Mouse (Mus musculus) embryonic fibroblast, embryonic 13.5 days (primary cell): ENCODE measurements around the gene Zfp385c. TPM values are rescaled to one million over a fixed set of nuclear protein-coding genes. Genes with fewer than 3 reads are reported as not detected.
"Not testable (repeated sequence)": the region's sequence is repeated elsewhere in the genome, so short reads cannot be mapped to it uniquely, and the experiment has no call there.

Experiments used
- H3K27ac ChIP-seq: 2 replicates; pipeline ENCODE4 v1.5.1; 2012; ENCODE audit warnings: low read length, control low read depth, inconsistent platforms; ENCODE audit not compliant: insufficient read depth
- H3K4me1 ChIP-seq: 2 replicates; pipeline ENCODE4 v1.6.1; 2011; ENCODE audit warnings: low read length; ENCODE audit not compliant: control insufficient read depth, insufficient read depth
- H3K4me3 ChIP-seq: 2 replicates; pipeline ENCODE4 v1.5.1; 2011; ENCODE audit warnings: mild to moderate bottlenecking, control low read depth, low read length; ENCODE audit not compliant: insufficient read depth
- CTCF ChIP-seq: IDR thresholded peaks from 2 replicates; pipeline ENCODE4 v1.5.1; 2011; ENCODE audit warnings: mild to moderate bottlenecking, control low read depth, low read length, moderate library complexity, borderline replicate concordance; ENCODE audit not compliant: insufficient read depth
- POLR2A ChIP-seq: IDR thresholded peaks from 2 replicates; pipeline ENCODE4 v1.6.1; 2011; ENCODE audit warnings: low read depth, mild to moderate bottlenecking, control low read depth, low read length, moderate library complexity
- polyA plus RNA-seq: library from polyadenylated mRNA; stranded (reverse); fragments of >200 nt; gene quantifications from 2 replicates; pipeline ENCODE4 v1.2.4, GENCODE M21; 2011; ENCODE audit warnings: low read depth; ENCODE audit not compliant: missing spikeins, insufficient read length

The Zfp385c gene
- polyA plus RNA-seq, 1 experiment, result 1.1 TPM

DNA sequence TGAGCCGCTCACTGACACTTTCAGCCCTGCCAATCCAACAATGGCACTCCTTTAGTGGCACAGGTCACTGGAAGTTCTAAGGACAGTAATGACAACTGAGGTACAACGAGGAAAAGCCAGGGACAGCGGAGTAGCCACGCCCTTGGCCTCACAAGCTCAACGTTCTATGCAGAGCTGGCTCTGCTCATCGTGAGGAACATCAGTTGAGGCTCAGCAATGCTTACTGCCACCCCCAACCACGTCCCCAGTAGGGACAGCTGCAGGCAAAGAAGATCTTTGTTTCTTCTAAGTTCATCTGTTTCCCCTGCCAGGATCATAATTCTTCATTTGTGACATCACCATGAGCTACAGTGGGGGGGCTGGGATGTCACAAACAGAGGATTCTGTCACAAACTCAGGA lies 97.6 kb downstream of the Zfp385c start:
- Histone ChIP-seq H3K27ac (no peak overlapping the region), H3K4me3 (no peak overlapping the region), H3K4me1 (no peaks in the 10 kb centered on the region)
- TF ChIP-seq CTCF, result no peak
- no peak for TF ChIP-seq POLR2A

- TF ChIP-seq POLR2A (no peak), CTCF (no peak)
- no peak overlapping the region for H3K27ac ChIP-seq
- no peak overlapping the region for H3K4me3 ChIP-seq
- H3K4me1 ChIP-seq, result no peaks in the 10 kb centered on the region
These were observed 99.8 kb downstream of the Zfp385c start for GRCm38 (mm10) chr11:100592346-100593046.

GRCm38 (mm10) chr11:100588462-100588861 lies 103.8 kb downstream of the Zfp385c start:
- Histone ChIP-seq H3K4me1 (no peaks in the 10 kb centered on the region), H3K27ac (no peak overlapping the region), H3K4me3 (no peak overlapping the region)
- no peak for TF ChIP-seq POLR2A

DNA sequence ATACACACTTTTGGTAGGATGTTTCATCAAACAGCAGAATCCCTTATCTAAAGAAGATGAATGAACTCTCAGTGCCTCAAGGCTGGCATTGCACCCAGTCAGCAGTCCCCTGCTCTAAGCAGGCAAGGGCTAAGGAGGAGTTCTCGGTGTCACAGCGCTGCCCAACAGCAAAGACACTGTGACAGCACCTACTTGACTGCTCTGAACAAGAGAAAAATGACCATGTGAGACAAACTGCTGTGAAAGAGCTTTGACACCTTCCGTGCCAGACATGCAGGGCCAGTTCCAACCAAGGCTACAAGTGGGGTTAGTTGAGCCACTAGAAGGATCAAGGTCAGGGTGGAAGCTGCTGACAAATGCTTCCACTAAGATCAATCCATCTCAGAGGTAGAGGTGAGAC lies 107.1 kb downstream of the Zfp385c start:
- Histone ChIP-seq H3K4me1 (no peaks in the 10 kb centered on the region), H3K27ac (no peak overlapping the region), H3K4me3 (no peak overlapping the region)
- TF ChIP-seq POLR2A (no peak), CTCF (no peak)

DNA sequence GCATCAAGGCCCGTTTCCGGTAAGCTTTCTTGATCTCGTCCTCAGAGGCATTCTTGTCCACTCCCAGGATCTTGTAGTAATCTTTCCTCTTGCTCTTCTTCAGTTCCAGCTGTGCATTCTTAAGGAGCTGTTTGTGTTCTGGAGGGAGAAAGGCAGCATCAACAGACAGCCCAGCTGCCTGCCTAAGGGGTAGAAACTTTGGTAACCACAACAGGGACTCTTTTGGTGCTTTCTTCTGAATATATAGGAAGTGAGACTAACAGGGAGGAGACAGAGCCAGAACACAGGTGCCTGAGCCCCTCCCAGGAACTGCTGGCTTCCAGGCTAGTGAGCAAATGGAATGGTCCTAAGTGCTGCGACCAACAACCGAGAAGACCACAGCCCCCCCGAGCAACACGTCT lies 107.7 kb downstream of the Zfp385c start:
- H3K4me3 ChIP-seq, result no peak overlapping the region
- no peak for TF ChIP-seq CTCF
- TF ChIP-seq POLR2A, result no peak
- H3K27ac ChIP-seq, result no peak overlapping the region
- no peaks in the 10 kb centered on the region for H3K4me1 ChIP-seq

GRCm38 (mm10) chr11:100582836-100583235 lies 109.4 kb downstream of the Zfp385c start:
- H3K4me1 ChIP-seq, result no peaks in the 10 kb centered on the region
- no peak overlapping the region for H3K27ac ChIP-seq
- TF ChIP-seq CTCF, result no peak
- TF ChIP-seq POLR2A, result no peak
- H3K4me3 ChIP-seq, result no peak overlapping the region

DNA sequence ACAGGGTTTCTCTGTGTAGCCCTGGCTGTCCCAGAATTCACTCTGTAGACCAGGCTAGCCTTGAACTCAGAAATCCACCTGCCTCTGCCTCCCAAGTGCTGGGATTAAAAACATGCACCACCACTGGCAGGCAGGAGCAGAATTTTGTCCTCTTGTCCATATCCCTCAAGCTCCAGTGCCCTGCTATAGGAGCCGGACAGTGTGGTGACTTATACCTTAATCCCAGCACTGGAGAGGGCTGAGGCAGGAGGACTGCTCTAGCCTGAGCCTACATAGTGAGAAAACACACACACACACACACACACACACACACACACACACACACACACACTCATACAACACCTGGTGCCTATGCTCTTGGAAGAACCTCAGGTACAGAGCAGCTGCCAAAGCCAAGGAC lies 109.8 kb downstream of the Zfp385c start:
- not testable (repeated sequence) for H3K4me1 ChIP-seq, H3K27ac ChIP-seq, H3K4me3 ChIP-seq

- H3K4me3 ChIP-seq, result no peak overlapping the region
- H3K27ac ChIP-seq, result no peak overlapping the region
- no peaks in the 10 kb centered on the region for H3K4me1 ChIP-seq
- no peak for TF ChIP-seq POLR2A
- no peak for TF ChIP-seq CTCF
These were observed 110.5 kb downstream of the Zfp385c start for GRCm38 (mm10) chr11:100581756-100582155.

DNA sequence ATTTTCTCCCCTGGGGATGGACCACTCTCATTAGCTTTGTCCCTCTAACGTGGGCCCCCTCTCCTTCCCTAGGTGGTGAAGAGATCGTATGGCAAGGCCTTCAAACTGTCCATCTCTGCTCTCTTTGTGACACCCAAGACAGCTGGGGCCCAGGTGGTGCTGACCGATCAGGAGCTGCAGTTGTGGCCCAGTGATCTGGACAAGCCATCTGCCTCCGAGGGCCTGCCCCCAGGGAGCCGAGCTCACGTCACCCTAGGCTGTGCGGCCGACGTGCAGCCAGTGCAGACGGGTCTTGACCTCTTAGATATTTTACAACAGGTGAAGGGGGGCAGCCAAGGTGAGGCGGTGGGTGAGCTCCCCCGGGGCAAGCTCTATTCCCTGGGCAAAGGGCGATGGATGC lies 112.0 kb downstream of the Zfp385c start:
- Histone ChIP-seq H3K27ac (no peak overlapping the region), H3K4me3 (no peak overlapping the region), H3K4me1 (no peaks in the 10 kb centered on the region; the same call in 1 of the 2 replicates)
- no peak for TF ChIP-seq POLR2A
- TF ChIP-seq CTCF, result no peak

DNA sequence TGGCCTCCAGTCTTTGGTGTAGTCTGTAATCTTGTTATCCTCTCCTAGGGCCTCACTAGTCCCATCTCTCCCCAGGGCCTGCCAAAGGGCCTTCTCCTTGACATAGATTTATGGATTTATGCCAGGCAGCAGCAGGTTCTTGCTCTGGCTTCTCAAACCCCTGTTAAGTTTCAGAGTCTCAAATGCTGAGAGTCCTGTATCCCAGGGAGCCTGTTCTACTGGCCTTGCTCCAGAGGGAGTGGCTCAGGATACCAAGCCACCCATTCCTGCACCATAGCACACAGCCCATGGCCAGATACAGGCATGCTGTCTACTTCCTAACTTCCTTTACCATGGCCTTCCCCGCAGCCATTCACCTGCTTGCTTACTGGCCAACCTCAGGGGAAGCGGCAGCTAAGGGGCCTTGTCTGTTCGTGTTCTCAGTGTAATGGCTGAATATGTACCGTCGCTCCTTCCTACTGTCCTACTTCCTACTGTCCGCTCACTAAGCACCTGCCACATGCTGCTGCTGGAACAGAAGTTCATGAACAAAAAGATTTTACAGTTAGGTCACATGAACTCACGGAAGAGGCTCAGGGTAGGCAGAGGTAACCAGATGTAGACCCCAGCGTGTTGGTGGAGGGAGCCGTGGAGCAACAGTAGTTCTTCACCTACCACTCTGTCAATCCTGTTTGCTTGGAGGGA lies 113.0 kb downstream of the Zfp385c start:
- H3K27ac ChIP-seq, result no peak overlapping the region
- no peak overlapping the region for H3K4me3 ChIP-seq
- H3K4me1 ChIP-seq, result no peaks in the 10 kb centered on the region; the same call in 1 of the 2 replicates
- TF ChIP-seq CTCF (no peak), POLR2A (no peak)

DNA sequence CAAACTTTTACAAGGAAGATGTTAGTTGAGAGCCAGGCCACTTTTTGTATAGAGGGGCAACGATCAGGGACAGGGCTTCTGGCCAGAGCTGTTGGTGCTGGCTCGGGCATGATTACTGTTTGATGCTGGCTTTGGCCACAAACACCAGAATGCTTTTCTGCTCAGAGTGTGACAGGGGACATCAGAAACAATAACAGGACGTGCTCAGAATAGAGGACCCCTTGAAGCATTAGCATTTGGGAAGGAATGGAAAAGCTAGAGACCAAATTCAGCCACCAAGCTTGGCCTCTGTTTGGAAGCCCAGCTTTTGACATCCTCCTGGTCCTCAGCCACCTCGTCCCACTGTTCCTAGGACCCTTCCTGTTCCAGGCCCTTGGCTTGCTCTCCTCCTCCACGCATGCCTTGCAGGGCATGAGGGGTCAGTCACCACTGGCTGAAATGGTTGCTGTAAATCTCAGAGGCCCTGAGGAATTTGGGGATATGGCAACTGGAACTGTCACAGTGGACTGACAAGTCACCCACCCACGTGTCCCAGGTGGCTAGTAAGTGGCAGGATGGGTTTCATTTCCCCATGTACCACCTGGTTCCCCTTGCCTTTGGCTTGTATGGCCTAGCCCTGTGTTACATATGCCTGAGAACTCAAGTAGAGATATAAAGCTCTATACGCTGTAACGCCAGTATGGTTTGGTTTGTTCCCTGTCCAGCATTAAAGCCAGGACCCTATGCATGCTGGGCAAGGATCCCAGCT lies 114.2 kb downstream of the Zfp385c start:
- no peak overlapping the region for H3K4me3 ChIP-seq
- H3K4me1 ChIP-seq, result no peaks in the 10 kb centered on the region; the same call in 1 of the 2 replicates
- no peak overlapping the region for H3K27ac ChIP-seq
- TF ChIP-seq CTCF, result no peak
- TF ChIP-seq POLR2A, result no peak

Other genes with a start within 250 kb of the Zfp385c start
- 20.9 and 21.4 TPM in 2 replicates for gene Klhl11, start 219.7 kb downstream of the Zfp385c start, polyA plus RNA-seq
- 111 and 143 TPM in 2 replicates for gene Acly, start 164.5 kb downstream of the Zfp385c start, polyA plus RNA-seq
- 0.20 TPM in 1 of 2 replicates, not detected in the other for gene Ttc25, start 146.8 kb downstream of the Zfp385c start, polyA plus RNA-seq
- gene Cnp, start 117.6 kb downstream of the Zfp385c start, polyA plus RNA-seq, result 10.1 and 10.6 TPM in 2 replicates
- gene Nkiras2, start 73.2 kb downstream of the Zfp385c start, polyA plus RNA-seq, result 29.2 and 29.9 TPM in 2 replicates
- 214 and 225 TPM in 2 replicates for gene Dnajc7, start 72.3 kb downstream of the Zfp385c start, polyA plus RNA-seq
- gene Dhx58, start 11.8 kb upstream of the Zfp385c start, polyA plus RNA-seq, result 3.5 and 7.8 TPM in 2 replicates
- gene Kat2a, start 20.0 kb upstream of the Zfp385c start, polyA plus RNA-seq, result 31.1 and 34.1 TPM in 2 replicates
- gene Hspb9, start 21.4 kb upstream of the Zfp385c start, polyA plus RNA-seq, result not detected in 2 replicates
- gene Rab5c, start 45.8 kb upstream of the Zfp385c start, polyA plus RNA-seq, result 163 and 168 TPM in 2 replicates
- gene Kcnh4, start 67.5 kb upstream of the Zfp385c start, polyA plus RNA-seq, result not detected in 2 replicates
- not detected in 2 replicates for gene Hcrt, start 70.5 kb upstream of the Zfp385c start, polyA plus RNA-seq
- 8.6 and 12.8 TPM in 2 replicates for gene Ghdc, start 78.5 kb upstream of the Zfp385c start, polyA plus RNA-seq
- 13.3 and 13.7 TPM in 2 replicates for gene Stat5b, start 158.3 kb upstream of the Zfp385c start, polyA plus RNA-seq
- 11.5 and 12.4 TPM in 2 replicates for gene Stat5a, start 166.9 kb upstream of the Zfp385c start, polyA plus RNA-seq
- 122 and 158 TPM in 2 replicates for gene Stat3, start 247.1 kb upstream of the Zfp385c start, polyA plus RNA-seq